Mouse (Mus musculus) inflammation-experienced regulatory T-cells, adult 6 months (primary cell): ENCODE results near the gene Usp17le. TPM values are rescaled to one million over a fixed set of nuclear protein-coding genes. Genes with fewer than 3 reads are reported as not detected.
"Not testable (repeated sequence)": the region's sequence is repeated elsewhere in the genome, so short reads cannot be mapped to it uniquely, and the experiment has no call there.

ENCODE experiments used
- ATAC-seq: one replicate; pipeline ENCODE4 v1.8.0; 2017
- polyA plus RNA-seq, 3 experiments: library from polyadenylated mRNA; unstranded; fragments of 100-300 nt; shearing (Covaris generic); gene quantifications; one replicate each; pipeline ENCODE4 v1.2.1; 2017

Gene Usp17le
- not detected for polyA plus RNA-seq

GRCm38 (mm10) chr7:104777370-104777769 is at the start of gene Usp17le:
TSS of gene Usp17le (minus strand) at chr7:104777470.
- not testable (repeated sequence) for ATAC-seq

- ATAC-seq = not testable (repeated sequence)
These were observed 33.1 kb upstream of the Usp17le start for GRCm38 (mm10) chr7:104810335-104810734.

GRCm38 (mm10) chr7:104790796-104791195 is 13.5 kb upstream of the Usp17le start:
- ATAC-seq = no peak

Other genes with a start within 250 kb of the Usp17le start
- not detected for gene Olfr651, start 227.3 kb downstream of the Usp17le start, polyA plus RNA-seq
- gene Olfr652, start 216.6 kb downstream of the Usp17le start, polyA plus RNA-seq = under 1 TPM in 1 of 3 experiments, not detected in 2; 0.13 TPM
- gene Olfr653, start 200.2 kb downstream of the Usp17le start, polyA plus RNA-seq = not detected
- gene Olfr654, start 190.4 kb downstream of the Usp17le start, polyA plus RNA-seq = not detected
- gene Olfr655, start 175.7 kb downstream of the Usp17le start, polyA plus RNA-seq = not detected
- not detected for gene Olfr656, start 163.5 kb downstream of the Usp17le start, polyA plus RNA-seq
- gene Olfr657, start 152.7 kb downstream of the Usp17le start, polyA plus RNA-seq = under 1 TPM in 1 of 3 experiments, not detected in 2; 0.39 TPM
- not detected for gene Olfr658, start 130.2 kb downstream of the Usp17le start, polyA plus RNA-seq
- not detected for gene Olfr659, start 110.7 kb downstream of the Usp17le start, polyA plus RNA-seq
- not detected for gene Olfr661, start 91.0 kb downstream of the Usp17le start, polyA plus RNA-seq
- gene Usp17lb, start 65.1 kb upstream of the Usp17le start, polyA plus RNA-seq = not detected
- gene Usp17la, start 79.5 kb upstream of the Usp17le start, polyA plus RNA-seq = not detected
- gene Olfr665, start 100.6 kb upstream of the Usp17le start, polyA plus RNA-seq = not detected
- not detected for gene Olfr666, start 118.5 kb upstream of the Usp17le start, polyA plus RNA-seq
- not detected for gene Olfr667, start 144.0 kb upstream of the Usp17le start, polyA plus RNA-seq
- gene Olfr668, start 150.6 kb upstream of the Usp17le start, polyA plus RNA-seq = not detected
- gene Olfr669, start 156.8 kb upstream of the Usp17le start, polyA plus RNA-seq = not detected
- gene Olfr670, start 185.2 kb upstream of the Usp17le start, polyA plus RNA-seq = not detected
- not detected for gene Olfr671, start 201.7 kb upstream of the Usp17le start, polyA plus RNA-seq
- not detected for gene Olfr672, start 224.6 kb upstream of the Usp17le start, polyA plus RNA-seq